Mouse (Mus musculus): ENCODE results near the gene Hspa12b.

Hspa12b gene

DNA sequence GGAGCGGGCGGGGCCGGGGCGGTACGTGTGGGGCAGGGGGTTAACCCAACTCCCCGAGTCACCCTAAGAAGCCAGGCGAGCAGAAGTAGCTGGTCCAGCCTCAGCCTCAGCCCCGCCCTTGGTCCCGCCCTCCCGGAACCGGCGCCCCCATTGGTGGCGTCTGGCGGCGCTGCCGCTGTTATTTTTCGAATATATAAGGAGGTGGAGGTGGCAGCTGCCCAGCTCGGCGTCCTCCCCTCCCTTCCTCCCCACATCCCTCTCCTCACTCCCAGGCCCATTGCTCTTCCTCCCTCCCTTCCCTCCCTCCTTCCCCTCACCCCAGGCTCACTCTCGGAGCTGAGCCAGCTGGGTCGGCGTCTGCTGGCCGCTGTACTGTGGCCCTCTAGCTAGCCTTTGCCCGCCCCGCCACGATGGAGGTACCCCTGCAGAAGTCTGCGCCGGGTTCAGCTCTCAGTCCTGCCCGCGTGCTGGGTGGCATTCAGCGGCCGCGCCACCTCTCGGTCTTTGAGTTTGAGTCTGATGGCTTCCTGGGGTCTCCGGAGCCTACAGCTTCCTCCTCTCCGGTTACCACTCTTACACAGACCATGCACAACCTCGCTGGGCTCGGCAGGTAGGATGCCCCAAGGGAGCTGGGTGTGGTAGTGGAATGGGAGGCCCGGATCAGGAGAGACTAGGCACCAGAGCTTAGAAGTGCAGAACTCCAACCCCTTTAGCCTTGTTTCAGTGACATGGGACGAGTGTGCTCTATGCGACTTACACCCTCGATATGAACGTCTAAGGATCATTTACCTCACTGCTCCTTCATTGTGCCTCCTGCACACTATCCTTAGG, 59.9 kb downstream of the Hspa12b start, which contains the start of the genes Cdc25b and Spef1:
Gene Cdc25b, plus strand, starts transcription at position 179 of the 831 bp plus-strand sequence.
Gene Spef1, minus strand, starts transcription at position 512 of the 831 bp plus-strand sequence.
- DNase-seq: peak; percentile 94

DNA sequence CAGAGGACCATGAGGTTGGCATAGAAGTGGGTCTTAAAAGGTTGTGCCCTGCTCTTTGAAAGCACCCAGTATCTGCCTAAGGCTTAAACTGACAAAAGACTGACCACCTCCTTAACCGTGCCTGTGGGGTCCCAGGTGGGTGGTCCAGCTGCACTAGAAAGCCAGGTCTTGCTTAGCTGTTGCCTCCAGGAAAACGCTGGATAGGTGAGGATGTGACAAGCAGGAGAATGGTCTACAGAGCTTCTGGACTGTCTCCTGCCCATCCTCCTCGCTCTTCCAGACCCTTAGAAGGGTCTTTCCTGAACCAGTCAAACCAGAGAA, 60.5 kb downstream of the Hspa12b start:
- no peak for DNase-seq

DNA sequence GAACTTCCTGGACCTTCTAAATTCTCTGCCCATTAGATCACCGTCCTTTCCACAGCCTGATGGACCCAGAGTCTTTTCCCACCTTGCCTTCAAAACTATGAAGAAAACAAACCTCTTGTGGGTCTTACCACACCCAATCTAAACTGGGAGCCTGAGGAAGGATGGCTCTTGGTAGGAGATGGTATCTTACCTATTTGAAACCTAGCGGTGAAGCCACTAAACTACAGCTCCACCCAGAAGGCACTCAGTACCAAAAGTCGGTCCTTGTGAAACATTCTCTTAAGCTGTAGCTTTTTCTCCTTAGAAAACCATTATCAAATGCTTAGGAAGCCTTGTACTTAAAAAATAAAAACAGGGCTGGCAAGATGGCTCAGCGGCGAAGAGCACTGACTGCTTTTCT, 61.2 kb downstream of the Hspa12b start:
- no peak for DNase-seq

DNA sequence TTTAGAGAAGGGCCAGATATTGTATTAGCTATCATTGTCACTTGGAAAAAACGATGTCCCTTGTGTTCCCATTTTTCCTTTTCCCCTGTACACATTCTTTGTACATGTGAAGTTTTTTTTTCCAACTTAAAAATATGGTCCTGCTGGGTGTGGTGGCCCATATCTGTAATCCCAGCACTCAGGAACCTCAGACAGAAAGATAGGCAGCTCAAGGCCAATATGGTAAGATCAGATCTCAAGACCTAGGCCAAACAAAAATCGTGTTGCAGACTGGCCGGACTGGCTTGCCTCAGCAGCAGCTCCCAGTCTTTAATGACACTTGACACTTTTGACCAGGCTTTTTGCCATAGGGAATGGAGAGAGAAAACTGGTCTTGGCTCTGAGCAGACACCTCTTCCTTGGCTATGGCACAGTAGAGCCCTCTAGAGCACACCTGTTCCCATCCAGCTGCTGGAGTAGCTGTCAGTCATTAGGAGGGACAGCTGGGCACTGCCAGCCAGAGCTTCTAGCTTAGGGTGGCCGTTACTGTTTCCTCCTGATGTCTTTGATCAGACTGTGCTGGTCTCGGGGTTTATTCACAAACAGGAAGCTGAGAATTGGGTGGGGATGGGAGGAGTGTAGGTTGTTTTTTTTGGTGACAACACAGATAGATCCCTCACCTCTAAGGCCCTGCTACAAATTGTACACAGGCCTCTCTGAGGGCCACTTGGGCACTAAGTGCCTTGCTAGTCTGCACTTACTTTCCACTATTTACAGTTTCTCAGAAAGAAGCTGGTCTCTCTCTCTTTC, 62.6 kb downstream of the Hspa12b start:
- DNase-seq: peak; percentile 70

DNA sequence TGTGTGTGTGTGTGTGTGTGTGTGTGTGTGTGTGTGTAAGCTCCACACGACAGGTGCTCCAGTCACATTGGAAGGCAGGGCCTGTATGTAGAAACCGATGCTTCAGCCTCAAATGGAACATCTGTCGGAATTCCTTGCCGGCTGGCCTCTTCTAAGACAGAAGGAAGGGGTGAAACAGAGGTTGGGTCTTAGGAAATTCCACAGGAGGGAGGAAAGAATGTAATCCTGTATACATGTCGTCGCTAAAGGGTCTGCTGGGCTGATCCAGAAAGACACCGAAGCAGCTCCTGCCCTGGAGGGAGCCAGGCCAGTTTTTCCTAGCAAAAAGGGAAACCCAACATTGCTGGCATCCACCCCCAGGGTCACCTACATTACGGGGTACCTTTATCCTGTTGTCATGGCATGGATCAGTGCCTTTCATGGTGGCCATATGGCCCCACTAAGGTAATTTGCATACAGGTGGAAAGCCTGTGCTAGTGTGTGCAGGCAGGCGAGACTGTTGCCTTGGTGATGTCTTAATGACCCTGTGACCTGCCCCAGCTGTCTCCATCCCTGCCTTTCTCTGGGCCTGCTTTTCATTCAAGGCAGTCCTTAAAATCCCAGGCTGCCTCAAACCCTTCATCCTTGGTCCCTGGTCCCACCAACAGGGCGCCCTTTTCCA, 63.4 kb downstream of the Hspa12b start:
- peak; percentile 48 for DNase-seq

DNA sequence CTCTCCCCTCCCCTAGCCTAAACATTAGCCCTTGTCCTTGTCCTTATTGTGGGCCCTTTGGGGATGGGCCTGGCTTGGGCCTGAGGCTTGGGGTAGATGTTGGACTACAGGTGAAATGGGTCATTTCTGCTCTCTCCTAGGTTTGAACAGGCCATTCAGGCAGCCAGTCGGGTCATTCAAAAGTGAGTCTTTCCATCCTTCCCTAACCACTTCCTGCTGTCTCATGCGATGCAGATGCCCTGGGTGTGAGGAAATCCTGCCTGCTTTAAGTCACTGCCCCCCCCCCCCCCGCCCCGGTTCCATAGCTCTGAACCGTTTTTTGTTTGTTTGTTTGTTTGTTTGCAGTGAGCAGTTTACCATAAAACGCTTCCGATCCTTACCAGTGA, 63.9 kb downstream of the Hspa12b start:
- no peak for DNase-seq

Data from lung, postnatal 36 days (tissue).